Mouse (Mus musculus): ENCODE measurements around the gene Dync1i1.
A peak's percentile ranks its signal among the peaks of the same experiment; 100 is the strongest.
"Not testable (repeated sequence)": the region's sequence is repeated elsewhere in the genome, so short reads cannot be mapped to it uniquely, and the experiment has no call there.

Dync1i1 gene

GRCm38 (mm10) chr6:5725611-5726236 is at the start of gene Dync1i1:
Dync1i1 (plus strand) TSS chr6:5725639.
- DNase-seq (ENCODE audit: low spot score in 2 of 2), result peak; percentile 28 to 57

- no peak for DNase-seq (ENCODE audit: low spot score in 2 of 2)
Measured at GRCm38 (mm10) chr6:5679738-5680137, 45.7 kb upstream of the Dync1i1 start.

- no peak for DNase-seq (ENCODE audit: low spot score in 2 of 2)
Measured at GRCm38 (mm10) chr6:5701826-5702225, 23.6 kb upstream of the Dync1i1 start.

- DNase-seq (ENCODE audit: low spot score in 2 of 2), result not testable (repeated sequence)
Measured at GRCm38 (mm10) chr6:5707894-5708293, 17.5 kb upstream of the Dync1i1 start.

- no peak for DNase-seq (ENCODE audit: low spot score in 2 of 2)
Measured at GRCm38 (mm10) chr6:5710063-5710605, 15.3 kb upstream of the Dync1i1 start.

- no peak for DNase-seq (ENCODE audit: low spot score in 2 of 2)
Measured at GRCm38 (mm10) chr6:5712620-5713019, 12.8 kb upstream of the Dync1i1 start.

GRCm38 (mm10) chr6:5715101-5715618 is 10.3 kb upstream of the Dync1i1 start:
- DNase-seq (ENCODE audit: low spot score in 2 of 2), result no peak

- no peak for DNase-seq (ENCODE audit: low spot score in 2 of 2)
Measured at GRCm38 (mm10) chr6:5718955-5719354, 6.5 kb upstream of the Dync1i1 start.

- not testable (repeated sequence) for DNase-seq (ENCODE audit: low spot score in 2 of 2)
Measured at GRCm38 (mm10) chr6:5720716-5721115, 4.7 kb upstream of the Dync1i1 start.

GRCm38 (mm10) chr6:5723986-5724385 is 1.5 kb upstream of the Dync1i1 start:
- no peak for DNase-seq (ENCODE audit: low spot score in 2 of 2)

GRCm38 (mm10) chr6:5726237-5726670 is 815 bp downstream of the Dync1i1 start:
- peak in 1 of 2 experiments; percentile 13 for DNase-seq (ENCODE audit: low spot score in 2 of 2)

- DNase-seq (ENCODE audit: low spot score in 2 of 2), result no peak
Measured at GRCm38 (mm10) chr6:5733217-5733616, 7.8 kb downstream of the Dync1i1 start.

GRCm38 (mm10) chr6:5734398-5734797 is 9.0 kb downstream of the Dync1i1 start:
- DNase-seq (ENCODE audit: low spot score in 2 of 2), result no peak

- DNase-seq (ENCODE audit: low spot score in 2 of 2), result no peak
Measured at GRCm38 (mm10) chr6:5734862-5735261, 9.4 kb downstream of the Dync1i1 start.

GRCm38 (mm10) chr6:5739711-5740110 is 14.3 kb downstream of the Dync1i1 start:
- no peak for DNase-seq (ENCODE audit: low spot score in 2 of 2)

- DNase-seq (ENCODE audit: low spot score in 2 of 2), result no peak
Measured at GRCm38 (mm10) chr6:5741395-5742032, 16.1 kb downstream of the Dync1i1 start.

- no peak for DNase-seq (ENCODE audit: low spot score in 2 of 2)
Measured at GRCm38 (mm10) chr6:5750079-5750711, 24.8 kb downstream of the Dync1i1 start.

GRCm38 (mm10) chr6:5752128-5752527 is 26.7 kb downstream of the Dync1i1 start:
- DNase-seq (ENCODE audit: low spot score in 2 of 2), result peak; percentile 22 to 44

GRCm38 (mm10) chr6:5752617-5753016 is 27.2 kb downstream of the Dync1i1 start:
- DNase-seq (ENCODE audit: low spot score in 2 of 2), result no peak

GRCm38 (mm10) chr6:5756509-5757130 is 31.2 kb downstream of the Dync1i1 start:
- no peak for DNase-seq (ENCODE audit: low spot score in 2 of 2)

GRCm38 (mm10) chr6:5762943-5763342 is 37.5 kb downstream of the Dync1i1 start:
- DNase-seq (ENCODE audit: low spot score in 2 of 2), result no peak

- no peak for DNase-seq (ENCODE audit: low spot score in 2 of 2)
Measured at GRCm38 (mm10) chr6:5768576-5768975, 43.1 kb downstream of the Dync1i1 start.
